Mouse (Mus musculus) hematopoietic stem cell, adult 5-6 weeks (primary cell): Measurements from ENCODE around the gene Klhl35. TPM values are rescaled to one million over a fixed set of nuclear protein-coding genes. Genes with fewer than 3 reads are reported as not detected.

ENCODE experiments used
- ATAC-seq, 2 experiments: fragments of 125-278 bp in 1 of 2; replicated peaks in 1 of 2; 2 replicates each; pipeline ENCODE4 v1.8.0; 2016 to 2017; ENCODE audit warnings: inconsistent platforms in 2 of 2, mild to moderate bottlenecking in 2 of 2, moderate number of reproducible peaks in 2 of 2, low read depth in 1 of 2, moderate TSS enrichment in 1 of 2; ENCODE audit not compliant: low FRiP score in 2 of 2, poor library complexity in 2 of 2, severe bottlenecking in 2 of 2, insufficient read depth in 1 of 2, low TSS enrichment in 1 of 2
- total RNA-seq: library from RNA; stranded (forward); fragments of 172-1452, 232-1000 nt; gene quantifications from 2 replicates; pipeline ENCODE4 v1.2.3, GENCODE M21; 2017

The Klhl35 gene
- total RNA-seq, 1 experiment from 2014 or later = not detected

DNA sequence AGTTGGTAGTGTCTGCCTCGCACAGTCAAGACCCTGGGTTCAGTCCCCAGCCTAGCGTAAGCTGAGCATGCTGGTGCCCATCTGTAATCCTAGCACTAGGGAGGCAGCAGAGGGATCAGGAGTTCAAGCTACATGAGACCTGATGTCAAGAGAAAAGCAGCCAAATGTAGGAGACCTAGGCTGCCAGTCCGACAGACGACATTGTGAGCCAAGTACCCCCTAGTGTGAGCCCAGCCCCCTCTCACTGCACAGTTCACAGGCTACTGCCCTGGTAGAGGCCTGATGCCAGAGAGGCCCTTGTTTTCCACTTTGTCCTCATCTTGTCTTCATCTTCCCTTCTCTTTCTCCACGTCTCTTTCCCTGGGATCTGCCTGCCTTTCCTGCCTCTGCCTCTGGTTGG, 18.5 kb upstream of the Klhl35 start:
- ATAC-seq = no peak

DNA sequence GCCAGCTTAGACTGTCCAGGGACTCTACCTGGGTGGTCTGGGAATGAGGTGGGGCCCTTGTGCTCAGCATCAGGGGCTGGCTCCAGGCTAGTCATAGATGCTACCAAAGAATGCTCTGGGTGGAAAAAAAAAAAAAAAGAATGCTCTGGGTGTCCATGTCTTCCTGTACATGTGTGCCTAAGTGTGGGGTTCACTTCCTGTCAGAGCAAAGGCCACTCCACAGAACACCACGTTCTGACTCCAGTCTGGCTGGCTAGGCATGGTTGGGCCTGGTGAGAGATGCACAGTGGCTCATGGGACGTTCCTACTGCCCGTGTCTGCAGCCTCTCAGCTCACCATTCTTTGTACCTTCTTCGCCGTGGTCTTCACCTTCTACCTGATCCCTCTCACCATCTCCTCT, 17.2 kb upstream of the Klhl35 start:
- ATAC-seq = peak in 1 of 2 experiments; percentile 9; a peak in 1 of 4 replicates

DNA sequence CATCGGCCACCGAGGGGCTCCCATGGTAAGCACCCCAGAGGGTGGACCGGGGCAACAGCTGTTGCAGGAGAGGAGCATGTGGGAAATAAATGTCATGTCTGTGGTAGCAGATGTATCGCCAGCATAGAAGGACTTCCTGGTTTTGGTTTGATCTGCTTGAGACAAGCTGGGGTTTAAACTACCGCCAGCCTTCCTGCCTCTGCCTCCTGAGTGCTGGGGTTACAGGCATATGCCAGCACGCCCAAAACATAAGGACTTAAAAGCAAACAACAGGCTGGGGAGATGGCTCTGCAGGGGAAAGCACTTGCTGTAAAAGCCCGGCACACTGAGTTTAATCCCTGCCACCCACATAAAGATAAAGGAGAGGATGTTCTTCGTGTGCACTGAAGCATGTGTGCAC, 16.7 kb upstream of the Klhl35 start:
- ATAC-seq = peak; percentile 54 to 56; a peak in 3 of 4 replicates

DNA sequence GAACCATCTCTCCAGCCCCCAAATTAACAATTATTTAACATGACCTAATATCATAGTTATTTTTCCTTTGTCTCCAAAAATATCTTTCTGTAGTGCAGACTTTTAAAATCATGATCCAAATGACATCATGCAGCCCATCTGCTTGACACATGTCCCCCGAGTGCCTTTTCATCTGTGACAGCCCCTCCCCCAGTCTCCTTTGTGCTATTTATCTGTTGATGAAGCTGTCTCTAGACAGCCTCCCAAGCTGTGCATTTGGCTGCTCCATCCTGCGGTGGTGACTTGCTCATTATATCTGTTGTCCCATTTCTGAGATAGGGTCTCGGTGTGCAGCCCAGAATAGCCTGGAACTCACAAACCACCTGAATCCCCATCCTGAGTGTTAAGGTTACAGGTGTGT, 16.1 kb upstream of the Klhl35 start:
- ATAC-seq = no peak

DNA sequence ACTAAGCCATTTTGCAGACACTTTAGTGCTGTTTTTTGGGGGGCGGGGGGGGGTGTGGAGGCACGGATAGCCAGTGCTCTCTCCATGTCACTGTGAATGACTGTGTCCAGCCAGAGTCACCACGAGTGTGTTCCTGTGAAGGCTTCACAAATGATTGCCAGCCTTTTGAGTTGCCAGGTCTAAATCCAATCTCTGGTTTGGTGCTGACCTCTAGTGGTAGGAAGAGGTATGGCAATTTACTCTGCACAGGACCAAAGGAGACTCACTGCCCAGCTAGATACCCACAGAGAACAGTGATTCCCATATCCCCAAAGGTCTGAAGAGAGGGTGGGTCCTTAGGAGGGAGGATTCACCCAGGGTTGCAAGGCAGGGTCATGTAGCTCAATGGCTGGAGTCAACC, 15.1 kb upstream of the Klhl35 start:
- peak; percentile 41 to 44; a peak in 2 of 4 replicates for ATAC-seq

DNA sequence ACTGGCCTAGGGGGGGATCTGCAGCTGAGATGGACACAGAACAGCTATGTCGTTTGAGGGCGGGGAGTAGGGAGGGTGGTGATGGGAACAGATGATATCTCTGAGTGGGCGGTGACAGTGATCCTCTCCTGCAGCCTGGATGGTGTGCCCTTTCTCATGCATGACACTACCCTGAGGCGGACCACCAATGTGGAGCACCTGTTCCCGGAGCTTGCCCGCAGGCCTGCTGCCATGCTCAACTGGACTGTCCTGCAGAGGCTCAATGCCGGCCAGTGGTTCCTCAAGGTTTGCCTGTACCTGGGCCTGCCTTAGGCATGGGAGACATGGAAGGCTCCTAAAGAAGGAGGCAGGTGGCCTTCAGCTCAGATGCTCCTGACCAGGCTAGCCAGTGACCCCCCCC, 12.9 kb upstream of the Klhl35 start:
- no peak for ATAC-seq

DNA sequence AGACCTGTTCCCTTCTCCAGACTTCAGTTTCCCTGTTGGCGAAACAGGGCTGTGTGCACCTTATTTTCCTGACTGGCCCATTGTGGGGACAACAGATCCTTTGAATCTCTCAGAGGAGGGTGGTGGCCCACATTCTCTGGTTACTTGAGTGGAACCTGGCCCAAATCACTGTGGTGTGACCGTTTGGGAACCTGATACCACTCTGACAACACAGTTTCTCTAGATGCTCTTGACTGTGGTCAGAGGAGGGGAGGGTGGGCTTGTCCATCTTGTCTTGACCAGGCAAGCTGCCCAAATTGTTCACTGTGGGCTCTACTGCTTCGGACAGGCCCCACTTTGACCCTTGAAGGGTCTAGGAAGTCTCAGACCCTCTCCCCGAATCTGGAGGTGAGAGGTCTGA, 11.8 kb upstream of the Klhl35 start:
- no peak for ATAC-seq

DNA sequence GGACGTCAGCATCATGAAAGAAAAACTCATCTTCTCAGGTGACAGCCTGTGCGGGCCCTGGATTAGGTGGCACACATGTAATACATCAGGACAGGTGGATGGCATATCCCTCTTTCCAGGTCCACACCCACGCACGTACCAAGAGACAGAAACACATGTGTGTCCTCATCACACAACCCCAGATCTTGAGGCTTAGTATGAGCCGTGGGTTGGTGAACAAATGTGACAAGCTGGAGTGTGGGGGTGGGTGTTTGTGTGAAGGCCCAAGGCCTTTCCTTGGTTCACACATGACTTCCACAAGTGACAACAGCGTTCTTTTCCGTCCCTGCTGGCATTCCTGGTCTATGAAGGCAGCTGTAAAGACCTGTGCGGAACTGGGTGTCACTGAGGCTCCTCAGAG, 7.0 kb upstream of the Klhl35 start:
- ATAC-seq = no peak

DNA sequence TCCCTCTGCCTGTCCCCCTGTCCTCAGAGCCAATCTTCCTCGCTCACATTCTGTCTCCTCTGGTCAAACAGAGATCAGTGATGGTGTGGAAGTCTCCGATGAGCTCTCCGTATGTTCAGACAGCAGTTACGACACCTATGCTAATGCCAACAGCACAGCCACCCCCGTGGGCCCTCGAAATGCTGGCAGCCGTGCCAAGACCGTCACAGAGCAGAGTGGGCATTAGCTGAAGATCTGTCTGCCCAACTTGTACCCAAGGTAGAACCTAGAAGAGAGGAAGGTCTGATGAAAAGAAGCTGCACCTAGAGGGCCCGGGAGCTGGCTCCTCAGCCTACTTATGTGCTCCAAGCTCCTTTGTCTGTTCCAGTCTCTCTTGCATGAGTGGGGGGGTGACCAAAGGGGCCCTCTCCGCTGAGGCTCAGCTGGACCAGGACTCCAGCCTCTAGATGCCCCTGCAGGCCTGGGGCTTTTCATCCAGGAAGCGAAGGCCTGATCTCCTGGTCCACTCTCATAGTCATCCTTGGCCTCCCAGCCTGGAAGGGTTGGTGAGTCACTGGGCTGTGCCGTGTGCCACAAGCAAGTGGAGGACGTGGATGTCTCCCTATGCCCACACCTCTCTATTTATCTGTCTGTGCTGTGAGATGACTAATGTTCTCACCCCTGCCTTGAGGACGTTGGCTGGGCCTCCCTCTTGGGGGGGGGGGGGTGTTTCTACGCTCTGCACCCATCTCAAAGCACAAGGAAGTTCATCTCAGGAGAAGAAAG, 5.7 kb upstream of the Klhl35 start:
- no peak for ATAC-seq

DNA sequence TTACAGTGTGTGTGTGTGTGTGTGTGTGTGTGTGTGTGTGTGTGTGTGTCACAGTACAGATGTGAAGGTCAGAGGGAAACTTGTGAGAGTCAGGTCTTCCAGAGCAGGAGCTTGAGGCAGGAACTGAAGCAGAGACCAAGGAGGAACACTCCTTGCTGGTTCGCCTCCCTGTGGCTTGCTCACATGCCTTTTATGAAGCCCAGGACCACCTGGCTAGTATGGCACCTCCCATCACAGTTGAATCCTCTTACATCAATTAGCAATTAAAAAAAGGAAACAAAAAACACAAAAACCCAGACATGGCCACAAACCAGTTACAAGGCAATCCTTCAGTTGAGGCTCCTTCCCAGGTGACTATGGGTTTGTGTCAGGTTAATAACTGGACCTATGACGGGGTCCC, 2.7 kb upstream of the Klhl35 start:
- ATAC-seq = no peak

DNA sequence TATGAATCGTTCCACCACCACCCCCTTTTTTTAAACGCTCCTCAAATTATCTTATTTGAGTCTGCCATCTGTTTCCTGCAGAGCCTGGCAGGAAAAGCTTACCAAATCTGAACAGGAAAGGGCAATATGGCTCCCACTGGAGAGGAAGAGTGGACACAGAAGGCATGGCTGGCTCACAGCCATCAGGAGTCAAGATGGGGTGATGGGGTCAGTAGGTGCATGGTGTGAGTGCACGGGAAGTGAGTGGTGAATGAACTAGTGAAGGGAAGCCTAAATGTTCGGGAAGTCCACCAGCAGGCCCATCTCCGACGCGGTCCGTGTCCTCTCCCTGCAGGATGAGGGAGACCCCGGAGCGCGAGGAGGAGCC, 2.1 kb downstream of the Klhl35 start:
- peak; percentile 50 to 52 for ATAC-seq

DNA sequence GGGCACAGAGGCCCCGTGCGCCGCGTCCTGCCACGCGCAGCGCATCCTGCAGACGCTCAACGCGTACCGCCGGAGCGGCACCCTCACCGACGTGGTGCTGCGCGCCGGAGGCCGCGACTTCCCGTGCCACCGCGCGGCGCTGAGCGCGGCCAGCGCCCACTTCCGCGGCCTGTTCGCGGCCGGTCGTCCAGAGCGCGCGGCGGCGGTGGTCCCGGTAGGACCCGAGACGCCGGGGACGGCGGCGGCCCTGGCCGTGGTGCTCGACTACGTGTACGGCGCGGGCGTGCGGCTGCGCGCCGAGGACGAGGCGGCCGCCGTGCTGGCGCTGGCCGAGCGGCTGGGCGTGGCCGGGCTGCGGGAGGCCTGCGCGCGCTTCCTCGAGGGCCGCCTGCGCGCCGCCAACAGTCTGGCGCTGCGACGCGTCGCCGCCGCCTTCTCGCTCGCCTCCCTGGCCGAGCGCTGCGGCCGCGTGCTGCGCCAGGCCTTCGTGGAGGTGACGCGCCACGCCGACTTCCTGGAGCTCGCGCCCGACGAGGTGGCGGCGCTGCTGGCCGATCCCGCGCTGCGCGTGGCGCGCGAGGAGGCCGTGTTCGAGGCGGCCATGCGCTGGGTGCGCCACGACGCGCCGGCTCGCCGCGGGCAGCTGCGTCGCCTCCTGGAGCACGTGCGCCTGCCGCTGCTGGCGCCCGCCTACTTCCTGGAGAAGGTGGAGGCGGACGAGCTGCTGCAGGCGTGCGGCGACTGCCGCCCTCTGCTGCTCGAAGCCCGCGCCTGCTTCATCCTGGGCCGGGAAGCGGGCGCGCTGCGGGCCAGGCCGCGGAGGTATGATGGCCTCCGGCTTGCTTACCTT, 2.7 kb downstream of the Klhl35 start:
- peak; percentile 33 to 46; a peak in 3 of 4 replicates for ATAC-seq

DNA sequence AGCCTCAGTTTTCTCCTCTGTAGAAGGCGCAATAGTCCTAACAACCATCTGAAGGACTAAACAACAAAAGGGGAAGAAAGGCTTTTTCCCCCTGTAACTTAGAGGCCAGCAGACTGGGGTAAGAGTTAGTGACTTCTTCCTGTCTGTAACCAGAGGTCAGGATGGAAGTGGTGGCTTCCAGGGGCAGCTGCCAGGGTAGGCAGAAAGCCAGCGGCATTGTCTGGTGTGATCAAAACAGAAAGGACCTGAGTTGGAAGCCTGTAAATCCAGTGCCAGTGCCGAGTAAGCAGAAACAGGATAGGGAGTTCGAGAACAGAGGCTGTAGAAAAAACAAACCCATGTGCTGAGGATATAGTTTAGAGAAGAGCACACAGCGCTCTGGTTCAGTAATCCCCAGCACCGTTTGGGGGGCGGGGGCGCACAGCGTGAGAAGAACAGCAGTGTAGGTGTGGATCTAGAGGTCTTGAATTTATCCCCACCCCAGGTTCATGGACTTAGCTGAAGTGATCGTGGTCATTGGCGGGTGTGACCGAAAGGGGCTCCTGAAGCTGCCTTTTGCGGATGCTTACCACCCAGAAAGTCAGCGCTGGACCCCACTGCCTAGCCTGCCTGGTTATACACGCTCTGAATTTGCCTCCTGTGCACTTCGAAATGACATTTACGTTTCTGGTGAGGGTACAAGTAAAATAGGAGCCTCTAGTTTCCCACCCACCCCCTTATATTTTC, 4.0 kb downstream of the Klhl35 start:
- peak; percentile 38 to 40 for ATAC-seq

DNA sequence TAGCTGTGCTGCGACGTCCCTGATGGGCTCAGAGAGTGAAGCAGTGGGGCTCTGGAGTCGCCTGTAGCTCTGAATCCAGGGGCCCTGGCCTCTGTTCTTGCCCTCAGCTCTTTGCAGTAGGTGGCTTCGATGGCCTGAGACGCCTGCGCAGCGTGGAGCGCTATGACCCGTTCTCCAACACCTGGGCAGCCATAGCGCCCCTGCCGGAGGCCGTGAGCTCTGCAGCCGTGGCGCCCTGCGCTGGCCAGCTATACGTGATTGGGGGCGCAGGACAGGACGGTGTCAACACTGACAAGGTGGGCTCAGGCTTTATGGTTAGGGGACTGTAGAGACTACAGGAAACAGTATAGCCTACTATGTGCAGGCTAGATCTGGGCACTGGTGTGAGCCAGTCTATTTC, 5.8 kb downstream of the Klhl35 start:
- ATAC-seq = no peak

DNA sequence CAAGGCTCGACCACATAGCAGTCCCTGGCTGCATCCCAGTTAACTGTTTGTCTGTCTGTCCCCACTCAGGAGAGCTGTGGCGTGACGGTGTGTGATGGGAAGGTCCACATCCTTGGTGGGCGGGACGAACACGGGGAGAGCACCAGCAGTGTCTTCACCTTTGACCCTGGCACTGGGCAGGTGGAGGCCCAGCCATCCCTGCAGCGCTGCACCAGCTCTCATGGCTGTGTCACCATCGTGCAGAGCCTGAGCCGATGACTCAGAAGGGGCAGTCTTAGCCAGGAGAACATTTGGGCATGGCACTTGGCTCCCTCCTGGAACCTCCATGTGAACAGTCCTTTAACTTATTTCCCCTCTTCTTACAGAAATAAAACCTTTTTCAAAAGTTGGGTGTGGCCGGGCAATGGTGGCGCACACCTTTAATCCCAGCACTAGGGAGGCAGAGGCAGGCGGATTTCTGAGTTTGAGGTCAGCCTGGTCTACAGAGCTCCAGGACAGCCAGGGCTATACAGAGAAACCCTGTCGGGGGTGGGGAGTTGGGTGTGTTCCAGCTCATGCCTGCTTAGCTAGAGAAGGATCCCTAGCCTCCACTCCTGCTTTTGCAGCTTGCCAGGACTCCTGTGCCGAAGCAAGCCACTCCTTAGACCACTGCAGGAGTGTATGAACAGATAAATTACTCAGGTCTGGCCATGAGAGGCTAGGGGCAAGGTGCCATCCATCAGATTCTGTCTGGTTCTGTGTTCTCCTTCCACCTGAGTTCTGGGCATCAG, 8.0 kb downstream of the Klhl35 start:
- ATAC-seq = no peak

DNA sequence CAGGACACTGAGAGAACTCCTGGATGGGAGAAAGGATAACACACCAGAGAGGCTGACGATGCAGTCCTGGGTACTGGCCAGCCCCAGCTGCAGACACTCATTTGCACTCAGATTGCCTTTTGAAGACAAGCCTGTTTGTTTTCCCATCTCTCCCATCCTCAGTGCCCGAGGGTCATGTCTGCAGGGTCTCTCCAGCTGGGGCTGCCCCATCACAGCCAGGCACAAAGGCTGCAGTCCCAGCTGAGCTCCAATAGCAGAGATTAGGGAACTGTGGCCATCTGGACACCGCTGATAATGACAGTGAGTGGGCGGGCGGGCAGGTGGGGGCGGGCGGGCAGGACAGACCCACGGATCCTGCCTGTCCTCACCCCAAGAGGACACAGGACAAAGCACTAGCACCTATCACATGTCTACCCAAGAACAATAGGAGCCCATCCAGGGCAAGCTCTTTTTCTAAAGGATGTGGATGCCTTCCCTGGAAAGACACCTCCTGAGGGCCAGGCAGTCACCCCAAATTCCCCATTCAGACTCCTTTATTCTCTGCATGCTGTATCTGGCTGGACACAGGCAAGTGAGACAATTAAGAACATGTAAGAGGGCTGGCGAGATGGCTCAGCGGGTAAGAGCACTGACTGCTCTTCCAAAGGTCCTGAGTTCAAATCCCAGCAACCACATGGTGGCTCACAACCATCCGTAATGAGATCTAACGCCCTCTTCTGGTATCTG, 9.2 kb downstream of the Klhl35 start:
- ATAC-seq = no peak

DNA sequence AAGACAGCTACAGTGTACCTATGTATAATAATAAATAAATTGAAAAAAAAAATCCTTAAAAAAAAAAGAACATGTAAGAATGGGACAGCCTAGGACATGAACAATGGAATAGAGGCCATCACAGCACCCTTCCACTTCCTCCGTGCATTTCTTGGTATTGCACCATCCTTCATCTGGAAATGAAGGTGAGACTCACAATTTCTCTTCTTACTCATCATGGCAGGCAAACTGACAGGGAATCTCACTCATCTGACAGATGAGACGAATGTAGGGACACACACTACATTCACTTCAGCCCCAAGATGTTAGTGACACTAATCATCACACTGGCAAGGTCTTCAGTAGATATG, 9.7 kb downstream of the Klhl35 start:
- ATAC-seq = no peak
